Mouse (Mus musculus): ENCODE data around the gene Arhgdia.
"Not testable (repeated sequence)": the region's sequence is repeated elsewhere in the genome, so short reads cannot be mapped to it uniquely, and the experiment has no call there.

Arhgdia gene

GRCm38 (mm10) chr11:120613481-120613972, 32.1 kb upstream of the Arhgdia start:
- no peak for DNase-seq (ENCODE audit: low read depth, low spot score)

GRCm38 (mm10) chr11:120612763-120613162, 31.3 kb upstream of the Arhgdia start:
- peak; percentile 80 for DNase-seq (ENCODE audit: low read depth, low spot score)

GRCm38 (mm10) chr11:120610477-120611046, 29.1 kb upstream of the Arhgdia start:
- no peak for DNase-seq (ENCODE audit: low read depth, low spot score)

- DNase-seq (ENCODE audit: low read depth, low spot score): no peak
Measured at GRCm38 (mm10) chr11:120609250-120609649, 27.8 kb upstream of the Arhgdia start.

- DNase-seq (ENCODE audit: low read depth, low spot score): no peak
Measured at GRCm38 (mm10) chr11:120608241-120609034, 27.0 kb upstream of the Arhgdia start, which contains the start of gene Npb. Gene Npb, plus strand, starts transcription at chr11:120608477.

GRCm38 (mm10) chr11:120606764-120607163, 25.3 kb upstream of the Arhgdia start:
- no peak for DNase-seq (ENCODE audit: low read depth, low spot score)

GRCm38 (mm10) chr11:120605667-120606066, 24.2 kb upstream of the Arhgdia start:
- no peak for DNase-seq (ENCODE audit: low read depth, low spot score)

- DNase-seq (ENCODE audit: low read depth, low spot score): no peak
Measured at GRCm38 (mm10) chr11:120603545-120603944, 22.1 kb upstream of the Arhgdia start.

- DNase-seq (ENCODE audit: low read depth, low spot score): peak; percentile 83
Measured at GRCm38 (mm10) chr11:120600716-120601115, 19.3 kb upstream of the Arhgdia start.

- no peak for DNase-seq (ENCODE audit: low read depth, low spot score)
Measured at GRCm38 (mm10) chr11:120598990-120599549, 17.6 kb upstream of the Arhgdia start.

GRCm38 (mm10) chr11:120598283-120598989, 17.0 kb upstream of the Arhgdia start, which contains the start of the genes Alyref and Anapc11:
Gene Alyref, minus strand, starts transcription at chr11:120598365.
Gene Anapc11, plus strand, starts transcription at chr11:120598421.
- DNase-seq (ENCODE audit: low read depth, low spot score): peak; percentile 99

GRCm38 (mm10) chr11:120597240-120598235, 16.1 kb upstream of the Arhgdia start:
- DNase-seq (ENCODE audit: low read depth, low spot score): peak; percentile 39

GRCm38 (mm10) chr11:120588531-120588930, 7.1 kb upstream of the Arhgdia start:
- DNase-seq (ENCODE audit: low read depth, low spot score): no peak

GRCm38 (mm10) chr11:120583937-120584336, 2.5 kb upstream of the Arhgdia start:
- no peak for DNase-seq (ENCODE audit: low read depth, low spot score)

GRCm38 (mm10) chr11:120582982-120583293, 1.5 kb upstream of the Arhgdia start:
- not testable (repeated sequence) for DNase-seq (ENCODE audit: low read depth, low spot score)

- DNase-seq (ENCODE audit: low read depth, low spot score): peak; percentile 73
Measured at GRCm38 (mm10) chr11:120582268-120582981, 1.0 kb upstream of the Arhgdia start.

GRCm38 (mm10) chr11:120580871-120581331, 523 bp downstream of the Arhgdia start:
- peak; percentile 67 for DNase-seq (ENCODE audit: low read depth, low spot score)

- peak; percentile 47 for DNase-seq (ENCODE audit: low read depth, low spot score)
Measured at GRCm38 (mm10) chr11:120580190-120580589, 1.2 kb downstream of the Arhgdia start.

- peak; percentile 80 for DNase-seq (ENCODE audit: low read depth, low spot score)
Measured at GRCm38 (mm10) chr11:120579316-120580107, 1.9 kb downstream of the Arhgdia start.
